Mouse (Mus musculus) intestine, embryonic 14.5 days (tissue): ENCODE measurements around the gene Aldh3a2. TPM values are rescaled to one million over a fixed set of nuclear protein-coding genes. Genes with fewer than 3 reads are reported as not detected.

Experiments
- polyA plus RNA-seq: library from polyadenylated mRNA; unstranded; fragments of >200 nt; fragmentation: Nextera tagmentation; extraction: Ambion mirVana; gene quantifications from 2 replicates; pipeline ENCODE4 v1.2.1, GENCODE M21; 2014

The Aldh3a2 gene
- polyA plus RNA-seq, 1 experiment from 2014 or later, result 47.9 TPM

Other genes starting within 250 kb of the Aldh3a2 start
- 1.8 and 1.9 TPM in 2 replicates for gene Kcnj12, start 244.9 kb downstream of the Aldh3a2 start, polyA plus RNA-seq
- 2.3 and 3.1 TPM in 2 replicates for gene Tnfrsf13b, start 140.7 kb downstream of the Aldh3a2 start, polyA plus RNA-seq
- 163 TPM in 2 replicates for gene Usp22, start 92.4 kb downstream of the Aldh3a2 start, polyA plus RNA-seq
- not detected in 2 replicates for gene Aldh3a1, start 59.9 kb downstream of the Aldh3a2 start, polyA plus RNA-seq
- not detected in 2 replicates for gene Slc47a2, start 75.4 kb upstream of the Aldh3a2 start, polyA plus RNA-seq
- 0.43 and 0.62 TPM in 2 replicates for gene Slc47a1, start 110.9 kb upstream of the Aldh3a2 start, polyA plus RNA-seq
- gene Rnf112, start 186.7 kb upstream of the Aldh3a2 start, polyA plus RNA-seq, result 0.85 and 1.0 TPM in 2 replicates
- 239 and 268 TPM in 2 replicates for gene Mfap4, start 218.0 kb upstream of the Aldh3a2 start, polyA plus RNA-seq
- gene Mapk7, start 226.9 kb upstream of the Aldh3a2 start, polyA plus RNA-seq, result 41.9 and 47.3 TPM in 2 replicates
- gene B9d1, start 237.7 kb upstream of the Aldh3a2 start, polyA plus RNA-seq, result 34.4 and 37.3 TPM in 2 replicates